Mouse (Mus musculus): ENCODE measurements at regions not wholly inside any gene's neighbourhood (a gene's known extent, or its start where the extent isn't known, plus 50 kb on each side); places are given as distances from the start of the nearest gene placed in this dataset.

- no peak for TF ChIP-seq CTCF (IDR thresholded peaks at IDR 0.05)
- TF ChIP-seq EP300 (IDR thresholded peaks at IDR 0.05), result no peak
Measured at GRCm38 (mm10) chr10:99602331-99602730, 157.1 kb downstream of the Csl start.
